Mouse (Mus musculus): ENCODE measurements at regions not wholly inside any gene's neighbourhood (a gene's known extent, or its start where the extent isn't known, plus 50 kb on each side); places are given as distances from the start of the nearest gene placed in this dataset.

- peaks cover 47% of the 10 kb centered on the region for H3K4me1 ChIP-seq (replicated peaks)
- 0 out of 2 replicates have a peak overlapping the region, but pooled peaks have one; percentile 9 for H3K4me3 ChIP-seq
- WGBS, result 15% methylated on average over 7 of the region's 7 CpGs
- H3K9me3 ChIP-seq, result no peaks in the 10 kb centered on the region
- DNase-seq (ENCODE audit: low spot score), result peak; percentile 33
- H3K27ac ChIP-seq, result peak overlapping the region; percentile 76; the same call in 1 of the 2 replicates
- no peaks in the 10 kb centered on the region for H3K36me3 ChIP-seq
- peaks cover 49% of the 10 kb centered on the region for H3K27me3 ChIP-seq (ENCODE audit: insufficient read depth, poor library complexity, severe bottlenecking)
Measured at GRCm38 (mm10) chr3:149331251-149331960, 341.1 kb upstream of the Adgrl2 start.

GRCm38 (mm10) chr3:149330716-149331115 lies 340.4 kb upstream of the Adgrl2 start:
- WGBS, result 80% methylated on average over 10 of the region's 10 CpGs
- no peak overlapping the region; the same call in 1 of the 2 replicates for H3K27ac ChIP-seq
- H3K36me3 ChIP-seq, result no peaks in the 10 kb centered on the region
- H3K4me1 ChIP-seq (replicated peaks), result peaks cover 47% of the 10 kb centered on the region
- no peak overlapping the region for H3K4me3 ChIP-seq
- peaks cover 45% of the 10 kb centered on the region for H3K27me3 ChIP-seq (ENCODE audit: insufficient read depth, poor library complexity, severe bottlenecking)
- DNase-seq (ENCODE audit: low spot score), result no peak
- H3K9me3 ChIP-seq, result no peaks in the 10 kb centered on the region

- 0 out of 2 replicates have a peak overlapping the region, but pooled peaks have one; percentile 29 for H3K27ac ChIP-seq
Measured at GRCm38 (mm10) chr3:149330041-149330440, 339.7 kb upstream of the Adgrl2 start.

GRCm38 (mm10) chr3:149329615-149330014 lies 339.3 kb upstream of the Adgrl2 start:
- 89% methylated on average over 6 of the region's 6 CpGs for WGBS
- no peaks in the 10 kb centered on the region for H3K36me3 ChIP-seq
- no peaks in the 10 kb centered on the region for H3K9me3 ChIP-seq
- peaks cover 37% of the 10 kb centered on the region for H3K27me3 ChIP-seq (ENCODE audit: insufficient read depth, poor library complexity, severe bottlenecking)
- H3K4me3 ChIP-seq, result no peak overlapping the region
- 0 out of 2 replicates have a peak overlapping the region, but pooled peaks have one; percentile 29 for H3K27ac ChIP-seq
- DNase-seq (ENCODE audit: low spot score), result no peak
- H3K4me1 ChIP-seq (replicated peaks), result peaks cover 40% of the 10 kb centered on the region

More at GRCm38 (mm10) chr3:149330041-149330440, 339.7 kb upstream of the Adgrl2 start:
- WGBS, result 89% methylated on average over 10 of the region's 10 CpGs
- DNase-seq (ENCODE audit: low spot score), result no peak
- H3K27me3 ChIP-seq (ENCODE audit: insufficient read depth, poor library complexity, severe bottlenecking), result peaks cover 40% of the 10 kb centered on the region
- peaks cover 45% of the 10 kb centered on the region for H3K4me1 ChIP-seq (replicated peaks)
- no peaks in the 10 kb centered on the region for H3K9me3 ChIP-seq
- no peaks in the 10 kb centered on the region for H3K36me3 ChIP-seq
- H3K4me3 ChIP-seq, result no peak overlapping the region

GRCm38 (mm10) chr3:149326664-149327063 lies 336.3 kb upstream of the Adgrl2 start:
- WGBS, result 63% methylated on average over 5 of the region's 5 CpGs
- H3K36me3 ChIP-seq, result no peaks in the 10 kb centered on the region
- H3K27me3 ChIP-seq (ENCODE audit: insufficient read depth, poor library complexity, severe bottlenecking), result peaks cover 16% of the 10 kb centered on the region
- no peak overlapping the region for H3K4me3 ChIP-seq
- no peak overlapping the region for H3K27ac ChIP-seq
- H3K9me3 ChIP-seq, result no peaks in the 10 kb centered on the region
- no peak for DNase-seq (ENCODE audit: low spot score)
- H3K4me1 ChIP-seq (replicated peaks), result peaks cover 15% of the 10 kb centered on the region

GRCm38 (mm10) chr3:149324088-149324487 lies 333.7 kb upstream of the Adgrl2 start:
- no peak overlapping the region for H3K27ac ChIP-seq
- no peak overlapping the region for H3K4me3 ChIP-seq
- H3K27me3 ChIP-seq (ENCODE audit: insufficient read depth, poor library complexity, severe bottlenecking), result peaks cover 6% of the 10 kb centered on the region
- no peaks in the 10 kb centered on the region for H3K9me3 ChIP-seq
- no peaks in the 10 kb centered on the region for H3K4me1 ChIP-seq (replicated peaks)
- no peak for DNase-seq (ENCODE audit: low spot score)
- H3K36me3 ChIP-seq, result no peaks in the 10 kb centered on the region
- 81% methylated on average over 2 of the region's 2 CpGs for WGBS

- H3K9me3 ChIP-seq, result no peaks in the 10 kb centered on the region
- H3K4me3 ChIP-seq, result no peak overlapping the region
- H3K4me1 ChIP-seq (replicated peaks), result peaks cover 15% of the 10 kb centered on the region
- H3K36me3 ChIP-seq, result no peaks in the 10 kb centered on the region
- WGBS, result 66% methylated on average over 9 of the region's 9 CpGs
- H3K27ac ChIP-seq, result no peak overlapping the region
- H3K27me3 ChIP-seq (ENCODE audit: insufficient read depth, poor library complexity, severe bottlenecking), result peaks cover 6% of the 10 kb centered on the region; the same call in 1 of the 2 replicates
- DNase-seq (ENCODE audit: low spot score), result no peak
Measured at GRCm38 (mm10) chr3:149318728-149319127, 328.4 kb upstream of the Adgrl2 start.

- no peak overlapping the region for H3K27ac ChIP-seq
- H3K4me3 ChIP-seq, result no peak overlapping the region
- no peaks in the 10 kb centered on the region for H3K36me3 ChIP-seq
- H3K4me1 ChIP-seq (replicated peaks), result peaks cover 19% of the 10 kb centered on the region
- WGBS, result 30% methylated on average over 4 of the region's 4 CpGs
- no peak for DNase-seq (ENCODE audit: low spot score)
- peaks cover 10% of the 10 kb centered on the region; the same call in 1 of the 2 replicates for H3K27me3 ChIP-seq (ENCODE audit: insufficient read depth, poor library complexity, severe bottlenecking)
- H3K9me3 ChIP-seq, result no peaks in the 10 kb centered on the region
Measured at GRCm38 (mm10) chr3:149314258-149314657, 323.9 kb upstream of the Adgrl2 start.

- Histone ChIP-seq H3K9me3 (no peaks in the 10 kb centered on the region), H3K27ac (no peak overlapping the region), H3K4me1 (replicated peaks) (peaks cover 19% of the 10 kb centered on the region), H3K4me3 (no peak overlapping the region), H3K27me3 (ENCODE audit: insufficient read depth, poor library complexity, severe bottlenecking) (peaks cover 10% of the 10 kb centered on the region; the same call in 1 of the 2 replicates), H3K36me3 (no peaks in the 10 kb centered on the region)
- no peak for DNase-seq (ENCODE audit: low spot score)
- WGBS, result 71% methylated on average over 6 of the region's 6 CpGs
Measured at GRCm38 (mm10) chr3:149313217-149313616, 322.9 kb upstream of the Adgrl2 start.

- H3K4me1 ChIP-seq (replicated peaks), result peaks cover 25% of the 10 kb centered on the region
- H3K9me3 ChIP-seq, result no peaks in the 10 kb centered on the region
- 93% methylated on average over 8 of the region's 8 CpGs for WGBS
- H3K4me3 ChIP-seq, result no peak overlapping the region
- no peak for DNase-seq (ENCODE audit: low spot score)
- H3K36me3 ChIP-seq, result no peaks in the 10 kb centered on the region
- H3K27me3 ChIP-seq (ENCODE audit: insufficient read depth, poor library complexity, severe bottlenecking), result peaks cover 7% of the 10 kb centered on the region; the same call in 1 of the 2 replicates
- no peak overlapping the region for H3K27ac ChIP-seq
Measured at GRCm38 (mm10) chr3:149311576-149311975, 321.2 kb upstream of the Adgrl2 start.

- Histone ChIP-seq H3K27ac (no peak overlapping the region), H3K4me1 (replicated peaks) (peaks cover 16% of the 10 kb centered on the region), H3K4me3 (no peak overlapping the region), H3K36me3 (no peaks in the 10 kb centered on the region), H3K27me3 (ENCODE audit: insufficient read depth, poor library complexity, severe bottlenecking) (peaks cover 19% of the 10 kb centered on the region), H3K9me3 (no peaks in the 10 kb centered on the region)
- DNase-seq (ENCODE audit: low spot score), result no peak
- 42% methylated on average over 3 of the region's 3 CpGs for WGBS
Measured at GRCm38 (mm10) chr3:149306709-149307108, 316.4 kb upstream of the Adgrl2 start.

- Histone ChIP-seq H3K27me3 (ENCODE audit: insufficient read depth, poor library complexity, severe bottlenecking) (peaks cover 19% of the 10 kb centered on the region), H3K4me1 (replicated peaks) (peaks cover 16% of the 10 kb centered on the region), H3K27ac (no peak overlapping the region), H3K36me3 (no peaks in the 10 kb centered on the region), H3K4me3 (no peak overlapping the region), H3K9me3 (no peaks in the 10 kb centered on the region)
- 21% methylated on average over 5 of the region's 5 CpGs for WGBS
- no peak for DNase-seq (ENCODE audit: low spot score)
Measured at GRCm38 (mm10) chr3:149306291-149306690, 315.9 kb upstream of the Adgrl2 start.

GRCm38 (mm10) chr3:149305440-149305839 lies 315.1 kb upstream of the Adgrl2 start:
- no peaks in the 10 kb centered on the region for H3K36me3 ChIP-seq
- no peaks in the 10 kb centered on the region for H3K9me3 ChIP-seq
- H3K27me3 ChIP-seq (ENCODE audit: insufficient read depth, poor library complexity, severe bottlenecking), result peaks cover 21% of the 10 kb centered on the region
- DNase-seq (ENCODE audit: low spot score), result no peak
- H3K27ac ChIP-seq, result no peak overlapping the region
- H3K4me3 ChIP-seq, result no peak overlapping the region
- peaks cover 16% of the 10 kb centered on the region for H3K4me1 ChIP-seq (replicated peaks)
- WGBS, result 77% methylated on average over 5 of the region's 5 CpGs
